Mouse (Mus musculus): ENCODE measurements around the gene Gm45717. TPM values are rescaled to one million over a fixed set of nuclear protein-coding genes. Genes with fewer than 3 reads are reported as not detected.
A peak's percentile ranks its signal among the peaks of the same experiment; 100 is the strongest.

Gene Gm45717
- total and polyA plus RNA-seq, 3 experiments = not detected

DNA sequence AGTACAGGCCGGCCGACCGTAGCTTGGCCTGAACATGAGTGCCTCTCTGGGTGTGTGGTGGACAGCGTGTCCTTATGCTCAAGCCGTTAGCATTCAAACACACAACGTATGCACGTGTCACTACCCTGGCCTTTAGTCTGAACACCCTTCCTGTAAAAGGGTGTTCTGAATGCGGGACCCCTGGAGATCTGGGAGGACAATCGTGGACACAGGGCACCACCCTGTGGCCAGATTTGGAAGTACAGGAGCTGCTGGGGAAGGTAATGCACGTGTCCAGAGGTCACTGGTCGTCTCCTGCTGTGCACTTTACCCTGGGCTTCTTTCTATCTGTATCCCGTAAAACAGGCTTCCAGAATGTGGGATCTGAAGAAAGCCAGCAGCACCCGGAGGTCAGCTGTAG is 52.5 kb downstream of the Gm45717 start:
- 25% methylated on average over 13 of the region's 13 CpGs for WGBS
- peak; percentile 70 to 91 for DNase-seq
- Histone ChIP-seq H3K9ac (ENCODE audit: low read depth, low read length) (no peak overlapping the region), H3K36me3 (ENCODE audit: control insufficient read depth, insufficient read depth, low read length) (no peaks in the 10 kb centered on the region; the same call in 1 of the 2 replicates), H3K27me3 (ENCODE audit: control insufficient read depth, insufficient read depth, low read length) (no peaks in the 10 kb centered on the region), H3K4me1 (ENCODE audit: control insufficient read depth, insufficient read depth, low read length) (no peaks in the 10 kb centered on the region; the same call in 1 of the 2 replicates), H3K27ac (no peak overlapping the region), H3K79me2 (replicated peaks; ENCODE audit: control insufficient read depth, insufficient read depth, low read length) (no peaks in the 10 kb centered on the region), H3K4me3 (no peak overlapping the region)
- TF ChIP-seq EP300 (IDR thresholded peaks at IDR 0.05; ENCODE audit: insufficient read depth, low read depth, low read length) (peak; percentile 79; the same call in 1 of the 2 replicates), CTCF (IDR thresholded peaks at IDR 0.05) (no peak; the same call in 1 of the 2 replicates)
- intact Hi-C loops (cut with DNase I) = loop anchor here (1.0 kb wide), 1 partner anchor 59 kb away; no protein-coding TSS in a partner anchor

DNA sequence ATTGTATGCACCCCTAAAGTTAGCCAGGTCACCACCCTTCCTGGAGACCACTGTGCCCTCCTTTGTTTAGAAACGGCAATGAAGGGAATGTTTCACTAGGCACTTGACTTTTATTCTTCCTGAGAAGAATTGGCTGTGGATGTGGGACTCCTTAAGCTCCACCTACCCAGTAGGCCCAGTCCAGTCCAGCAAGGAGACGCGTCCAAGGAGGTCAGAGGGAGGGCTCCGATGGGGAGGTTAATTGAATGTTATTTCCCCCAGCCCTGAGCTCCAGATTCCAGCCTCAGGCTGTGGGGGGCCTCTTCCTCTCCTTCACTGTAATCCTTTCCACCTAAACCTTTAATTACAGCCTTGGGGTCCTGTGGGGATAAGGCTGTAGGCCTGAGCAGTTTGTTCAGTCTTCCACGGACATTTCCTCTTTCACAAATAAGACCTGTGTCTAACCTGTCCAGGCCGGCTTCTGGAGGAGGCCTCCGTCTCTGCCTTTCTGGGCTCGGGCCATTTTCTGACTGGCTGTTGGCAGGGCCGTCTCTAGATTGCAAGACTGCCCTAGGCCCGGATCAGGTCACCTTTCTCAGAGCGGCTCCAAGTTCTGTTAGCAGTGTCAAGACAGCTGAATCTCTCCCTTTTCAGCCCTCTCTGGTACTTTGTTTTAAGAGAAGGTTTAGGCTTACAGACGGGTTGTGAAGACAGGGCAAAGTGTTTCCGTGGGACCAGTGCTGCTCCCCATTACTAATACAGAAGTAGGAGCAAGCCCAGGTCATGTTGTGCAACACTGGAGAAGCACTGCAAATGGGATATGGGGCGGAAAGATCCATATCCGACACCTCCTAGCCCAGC is 53.5 kb downstream of the Gm45717 start:
- intact Hi-C loops (cut with DNase I) = no loop called here
- peak overlapping the region; percentile 3; the same call in 1 of the 2 replicates for H3K27ac ChIP-seq
- 71% methylated on average over 15 of the region's 15 CpGs for WGBS

DNA sequence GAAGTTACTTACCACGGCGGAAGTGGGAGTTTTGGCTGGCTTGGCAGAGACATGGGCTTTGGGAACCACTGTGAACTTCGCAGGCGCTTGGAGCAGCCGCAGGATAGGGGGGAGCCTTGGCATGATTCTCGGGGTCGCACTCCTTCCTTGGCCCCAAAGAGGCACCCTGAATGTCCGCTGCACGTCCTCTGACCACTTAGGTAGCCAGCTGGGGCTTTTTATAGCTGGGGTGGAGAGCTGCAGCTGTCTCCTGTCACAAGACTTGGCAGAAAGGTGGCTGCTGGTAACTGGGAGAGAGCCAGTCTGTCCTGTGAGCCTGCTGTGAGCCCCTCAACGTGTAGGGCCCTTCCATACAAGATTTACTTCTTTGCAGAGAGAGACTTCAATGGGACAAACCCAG is 55.5 kb downstream of the Gm45717 start, which contains the start of gene Cox8b:
Gene Cox8b, minus strand, starts transcription at position 227 of the 400 bp plus-strand sequence.
- peak; percentile 64 to 71 for DNase-seq
- TF ChIP-seq CTCF (IDR thresholded peaks at IDR 0.05) = no peak
- TF ChIP-seq EP300 (IDR thresholded peaks at IDR 0.05; ENCODE audit: insufficient read depth, low read depth, low read length) = peak; percentile 72
- TF ChIP-seq POLR2A (IDR thresholded peaks at IDR 0.05; ENCODE audit: insufficient read depth, low read depth, low read length) = peak; percentile 88
- Histone ChIP-seq H3K27ac (peak within 1 kb of the TSS; percentile 93), H3K79me2 (replicated peaks; ENCODE audit: control insufficient read depth, insufficient read depth, low read length) (no peaks in the 10 kb centered on the region), H3K27me3 (ENCODE audit: control insufficient read depth, insufficient read depth, low read length) (no peaks in the 10 kb centered on the region), H3K9ac (ENCODE audit: low read depth, low read length) (peak within 1 kb of the TSS; percentile 68), H3K36me3 (ENCODE audit: control insufficient read depth, insufficient read depth, low read length) (no peaks in the 10 kb centered on the region; the same call in 1 of the 2 replicates), H3K4me3 (peak within 1 kb of the TSS; percentile 49), H3K4me1 (ENCODE audit: control insufficient read depth, insufficient read depth, low read length) (no peaks in the 10 kb centered on the region; the same call in 1 of the 2 replicates)
- intact Hi-C loops (cut with DNase I) = no loop called here
- WGBS = 38% methylated on average over 10 of the region's 10 CpGs

More for the DNA sequence above, 53.5 kb downstream of the Gm45717 start:
- H3K79me2 ChIP-seq (replicated peaks; ENCODE audit: control insufficient read depth, insufficient read depth, low read length) = no peaks in the 10 kb centered on the region
- H3K4me1 ChIP-seq (ENCODE audit: control insufficient read depth, insufficient read depth, low read length) = no peaks in the 10 kb centered on the region; the same call in 1 of the 2 replicates
- H3K27me3 ChIP-seq (ENCODE audit: control insufficient read depth, insufficient read depth, low read length) = no peaks in the 10 kb centered on the region
- H3K36me3 ChIP-seq (ENCODE audit: control insufficient read depth, insufficient read depth, low read length) = no peaks in the 10 kb centered on the region; the same call in 1 of the 2 replicates
- H3K4me3 ChIP-seq = no peak overlapping the region
- TF ChIP-seq CTCF (IDR thresholded peaks at IDR 0.05) (no peak), POLR2A (IDR thresholded peaks at IDR 0.05; ENCODE audit: insufficient read depth, low read depth, low read length) (no peak)
- DNase-seq = peak; percentile 31 to 42
- no peak overlapping the region for H3K9ac ChIP-seq (ENCODE audit: low read depth, low read length)

Other genes starting within 250 kb of the Gm45717 start
- gene Cyp2e1, start 192.2 kb downstream of the Gm45717 start, total RNA-seq (2021) = 10 to 100 TPM in 1 of 2 experiments, 1 to 10 TPM in 1; 9.6 to 12.7 TPM
- gene Cyp2e1, start 192.2 kb downstream of the Gm45717 start, polyA plus RNA-seq (2012; rRNA removed) = 6.4 and 18.7 TPM in 2 replicates
- gene Syce1, start 168.1 kb downstream of the Gm45717 start, total RNA-seq (2021) = not detected
- 0.10 TPM in 1 of 2 replicates, not detected in the other for gene Syce1, start 168.1 kb downstream of the Gm45717 start, polyA plus RNA-seq (2012; rRNA removed)
- under 1 TPM; 0.14 to 0.29 TPM for gene Zfp941, start 133.8 kb downstream of the Gm45717 start, total RNA-seq (2021)
- gene Zfp941, start 133.8 kb downstream of the Gm45717 start, polyA plus RNA-seq (2012; rRNA removed) = 0.10 and 0.15 TPM in 2 replicates
- gene Urah, start 120.9 kb downstream of the Gm45717 start, total RNA-seq (2021) = 1 to 10 TPM; 1.1 to 1.4 TPM
- 0.85 and 2.2 TPM in 2 replicates for gene Urah, start 120.9 kb downstream of the Gm45717 start, polyA plus RNA-seq (2012; rRNA removed)
- gene Scgb1c1, start 110.4 kb downstream of the Gm45717 start, total RNA-seq (2021) = 10 to 100 TPM; 22.6 to 27.5 TPM
- gene Scgb1c1, start 110.4 kb downstream of the Gm45717 start, polyA plus RNA-seq (2012; rRNA removed) = 54.5 and 56.6 TPM in 2 replicates
- gene Odf3, start 108.1 kb downstream of the Gm45717 start, total RNA-seq (2021) = not detected
- gene Odf3, start 108.1 kb downstream of the Gm45717 start, polyA plus RNA-seq (2012; rRNA removed) = 0.25 and 0.38 TPM in 2 replicates
- not detected for gene Gm45785, start 99.6 kb downstream of the Gm45717 start, total RNA-seq (2021)
- not detected in 2 replicates for gene Gm45785, start 99.6 kb downstream of the Gm45717 start, polyA plus RNA-seq (2012; rRNA removed)
- gene Ric8a, start 99.0 kb downstream of the Gm45717 start, total RNA-seq (2021) = 10 to 100 TPM; 20.1 to 23.6 TPM
- gene Ric8a, start 99.0 kb downstream of the Gm45717 start, polyA plus RNA-seq (2012; rRNA removed) = 37.6 and 42.8 TPM in 2 replicates
- 10 to 100 TPM in 1 of 2 experiments, 1 to 10 TPM in 1; 8.8 to 12.3 TPM for gene Bet1l, start 98.4 kb downstream of the Gm45717 start, total RNA-seq (2021)
- gene Bet1l, start 98.4 kb downstream of the Gm45717 start, polyA plus RNA-seq (2012; rRNA removed) = 12.4 and 17.0 TPM in 2 replicates
- 10 to 100 TPM; 72.6 to 86.1 TPM for gene Psmd13, start 74.0 kb downstream of the Gm45717 start, total RNA-seq (2021)
- 50.8 and 71.0 TPM in 2 replicates for gene Psmd13, start 74.0 kb downstream of the Gm45717 start, polyA plus RNA-seq (2012; rRNA removed)
- 10 to 100 TPM; 53.1 to 60.6 TPM for gene Sirt3, start 73.6 kb downstream of the Gm45717 start, total RNA-seq (2021)
- 86.9 and 100 TPM in 2 replicates for gene Sirt3, start 73.6 kb downstream of the Gm45717 start, polyA plus RNA-seq (2012; rRNA removed)
- gene Cox8b, start 55.5 kb downstream of the Gm45717 start, total RNA-seq (2021) = 1,000 to 10,000 TPM; 2,777 to 3,250 TPM
- 1,727 and 2,194 TPM in 2 replicates for gene Cox8b, start 55.5 kb downstream of the Gm45717 start, polyA plus RNA-seq (2012; rRNA removed)
- gene Nlrp6, start 35.0 kb downstream of the Gm45717 start, total RNA-seq (2021) = under 1 TPM in 1 of 2 experiments, not detected in 1; 0.07 TPM
- 0.04 and 0.06 TPM in 2 replicates for gene Nlrp6, start 35.0 kb downstream of the Gm45717 start, polyA plus RNA-seq (2012; rRNA removed)
- gene Pgghg, start 14.5 kb downstream of the Gm45717 start, total RNA-seq (2021) = 1 to 10 TPM; 4.0 to 5.8 TPM
- gene Pgghg, start 14.5 kb downstream of the Gm45717 start, polyA plus RNA-seq (2012; rRNA removed) = 13.0 and 14.1 TPM in 2 replicates
- under 1 TPM; 0.32 to 0.34 TPM for gene Ifitm5, start 5.6 kb downstream of the Gm45717 start, total RNA-seq (2021)
- gene Ifitm5, start 5.6 kb downstream of the Gm45717 start, polyA plus RNA-seq (2012; rRNA removed) = 1.1 and 2.0 TPM in 2 replicates
- 100 to 1,000 TPM; 107 to 113 TPM for gene Ifitm2, start 50 bp upstream of the Gm45717 start, total RNA-seq (2021)
- gene Ifitm2, start 50 bp upstream of the Gm45717 start, polyA plus RNA-seq (2012; rRNA removed) = 368 and 425 TPM in 2 replicates
- 1 to 10 TPM; 6.1 to 7.7 TPM for gene Ifitm1, start 11.3 kb upstream of the Gm45717 start, total RNA-seq (2021)
- 16.1 and 52.2 TPM in 2 replicates for gene Ifitm1, start 11.3 kb upstream of the Gm45717 start, polyA plus RNA-seq (2012; rRNA removed)
- gene Ifitm3, start 54.8 kb upstream of the Gm45717 start, total RNA-seq (2021) = 100 to 1,000 TPM; 115 to 123 TPM
- 274 and 332 TPM in 2 replicates for gene Ifitm3, start 54.8 kb upstream of the Gm45717 start, polyA plus RNA-seq (2012; rRNA removed)
- 1 to 10 TPM in 1 of 2 experiments, under 1 TPM in 1; 0.36 to 1.0 TPM for gene Ifitm6, start 62.0 kb upstream of the Gm45717 start, total RNA-seq (2021)
- 4.6 and 5.1 TPM in 2 replicates for gene Ifitm6, start 62.0 kb upstream of the Gm45717 start, polyA plus RNA-seq (2012; rRNA removed)
- not detected for gene Gm17387, start 73.2 kb upstream of the Gm45717 start, total RNA-seq (2021)
- not detected in 2 replicates for gene Gm17387, start 73.2 kb upstream of the Gm45717 start, polyA plus RNA-seq (2012; rRNA removed)
- under 1 TPM in 1 of 2 experiments, not detected in 1; 0.07 TPM for gene B4galnt4, start 105.2 kb upstream of the Gm45717 start, total RNA-seq (2021)
- gene B4galnt4, start 105.2 kb upstream of the Gm45717 start, polyA plus RNA-seq (2012; rRNA removed) = 0.04 and 0.06 TPM in 2 replicates
- gene Pkp3, start 122.3 kb upstream of the Gm45717 start, total RNA-seq (2021) = under 1 TPM; 0.20 to 0.21 TPM
- gene Pkp3, start 122.3 kb upstream of the Gm45717 start, polyA plus RNA-seq (2012; rRNA removed) = 0.35 and 1.6 TPM in 2 replicates
- 1 to 10 TPM; 4.5 to 7.0 TPM for gene Sigirr, start 144.6 kb upstream of the Gm45717 start, total RNA-seq (2021)
- gene Sigirr, start 144.6 kb upstream of the Gm45717 start, polyA plus RNA-seq (2012; rRNA removed) = 9.4 and 10.2 TPM in 2 replicates
- under 1 TPM in 1 of 2 experiments, not detected in 1; 0.39 TPM for gene Ano9, start 161.9 kb upstream of the Gm45717 start, total RNA-seq (2021)
- 0.09 and 0.53 TPM in 2 replicates for gene Ano9, start 161.9 kb upstream of the Gm45717 start, polyA plus RNA-seq (2012; rRNA removed)
- gene Ptdss2, start 166.4 kb upstream of the Gm45717 start, total RNA-seq (2021) = 10 to 100 TPM; 25.9 to 29.7 TPM
- gene Ptdss2, start 166.4 kb upstream of the Gm45717 start, polyA plus RNA-seq (2012; rRNA removed) = 22.4 and 39.2 TPM in 2 replicates
- 10 to 100 TPM; 62.9 to 73.9 TPM for gene Rnh1, start 216.9 kb upstream of the Gm45717 start, total RNA-seq (2021)
- gene Rnh1, start 216.9 kb upstream of the Gm45717 start, polyA plus RNA-seq (2012; rRNA removed) = 73.2 and 96.7 TPM in 2 replicates
- gene Hras, start 238.1 kb upstream of the Gm45717 start, total RNA-seq (2021) = 100 to 1,000 TPM in 1 of 2 experiments, 10 to 100 TPM in 1; 90.8 to 105 TPM
- 63.7 and 79.9 TPM in 2 replicates for gene Hras, start 238.1 kb upstream of the Gm45717 start, polyA plus RNA-seq (2012; rRNA removed)
- 1 to 10 TPM; 2.3 to 3.1 TPM for gene Lrrc56, start 238.2 kb upstream of the Gm45717 start, total RNA-seq (2021)
- gene Lrrc56, start 238.2 kb upstream of the Gm45717 start, polyA plus RNA-seq (2012; rRNA removed) = 4.6 and 4.9 TPM in 2 replicates